Mouse (Mus musculus) B cell, adult (primary cell): Measurements from ENCODE around the gene Fign. TPM values are rescaled to one million over a fixed set of nuclear protein-coding genes. Genes with fewer than 3 reads are reported as not detected.

Experiments
- total RNA-seq: library from RNA; stranded (reverse); gene quantifications from 4 replicates; pipeline ENCODE4 v1.2.4, GENCODE M21; 2023; ENCODE audit not compliant: inconsistent age

Fign gene
- not detected in 4 replicates for total RNA-seq

DNA sequence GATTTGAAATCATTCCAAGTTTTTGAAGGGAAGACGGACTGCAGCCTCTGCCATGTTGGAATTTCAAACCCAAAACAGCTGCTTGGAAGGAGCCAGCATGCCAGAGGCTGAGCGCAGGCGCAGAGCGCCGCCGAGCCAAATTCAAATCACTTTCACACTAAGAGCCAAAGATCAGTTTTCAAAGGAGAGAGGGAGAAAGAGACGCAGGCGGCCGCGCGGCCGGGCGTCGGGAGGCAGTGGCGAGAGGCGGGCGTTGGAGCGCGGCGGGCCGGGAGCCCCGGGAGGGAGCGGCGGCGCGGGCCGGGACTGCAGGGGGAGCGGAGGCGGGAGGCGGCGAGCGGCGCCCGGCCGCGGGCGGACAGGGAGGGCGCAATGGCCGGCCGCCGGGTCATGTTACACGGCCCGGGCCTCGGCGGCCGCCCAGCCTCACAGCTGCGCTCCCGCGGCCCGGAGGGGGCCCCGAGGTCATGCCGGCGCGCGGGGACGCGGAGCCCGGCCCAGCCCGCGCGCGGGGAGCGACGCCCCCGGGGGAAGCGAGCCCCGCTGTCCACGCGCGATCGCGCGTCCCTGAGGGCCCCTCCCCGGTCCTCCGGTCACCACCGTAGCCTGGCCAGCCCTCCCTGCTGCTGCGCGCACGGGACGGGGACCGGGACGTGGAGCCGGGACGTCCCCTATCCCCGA is at the start of gene Fign:
TSS of gene Fign (minus strand) at position 102 of the 681 bp plus-strand sequence.

